ENCODE assay signal across 7 mouse cellular contexts in genomic region chr4:44981280-44981973, GRCm38 (mm10). TPM values are rescaled to one million over a fixed set of nuclear protein-coding genes. Genes with fewer than 3 reads are reported as not detected.
A peak's percentile ranks its signal among the peaks of the same experiment; 100 is the strongest.
DNase-seq lines count a peak whose midpoint lies in the region; ATAC-seq lines count a peak whose summit lies in the region.

Gene Grhpr, plus strand, starts transcription at chr4:44981395.

- DNase-seq in adrenal gland, adult 18-20 months (ENCODE audit: low spot score in 2 of 2): peak; percentile 82 to 86
- peak; percentile 65 for DNase-seq in embryo, embryonic 11.5 days (ENCODE audit: low read depth, low spot score)
- peak; percentile 68 to 80 for DNase-seq in gastrocnemius, postnatal 4 days (ENCODE audit: low spot score in 2 of 2)
- DNase-seq in left cerebral cortex, postnatal 36 days (ENCODE audit: low spot score in 2 of 2): peak; percentile 72 to 77
- peak; percentile 99 for DNase-seq in midbrain, embryonic 11.5 days (ENCODE audit: low spot score, missing footprints)
- DNase-seq in skeletal muscle tissue, adult 2 months (ENCODE audit: low read depth, low spot score): peak; percentile 86

- intact Hi-C loops in left cerebral cortex, postnatal 36 days (cut with DNase I): no loop called here

- WGBS in intestine, embryonic 16.5 days: under 1% methylated on average over 40 of the region's 40 CpGs
- 1% methylated on average over 40 of the region's 40 CpGs for WGBS in midbrain, embryonic 11.5 days

- H3K4me2 ChIP-seq in intestine, embryonic 16.5 days (ENCODE audit: low read depth, low read length): peak within 1 kb of the TSS; percentile 81
- H3K4me2 ChIP-seq in midbrain, embryonic 11.5 days: peak within 1 kb of the TSS; percentile 93

- H3K4me3 ChIP-seq in intestine, embryonic 16.5 days (ENCODE audit: low read length): peak within 1 kb of the TSS; percentile 71
- H3K4me3 ChIP-seq in midbrain, embryonic 11.5 days (ENCODE audit: low read depth, low read length): peak within 1 kb of the TSS; percentile 68

- H3K36me3 ChIP-seq in intestine, embryonic 16.5 days (ENCODE audit: control insufficient read depth, insufficient read depth, low read length): 0 out of 2 replicates have a peak, but pooled peaks cover 3% of the 10 kb centered on the region
- no peaks in the 10 kb centered on the region for H3K36me3 ChIP-seq in midbrain, embryonic 11.5 days (ENCODE audit: control insufficient read depth, insufficient read depth, low read length)

- ATAC-seq in intestine, embryonic 16.5 days: peak; percentile 95
- peak; percentile 95 for ATAC-seq in midbrain, embryonic 11.5 days (ENCODE audit: low FRiP score)

- peak within 1 kb of the TSS; percentile 95 for H3K9ac ChIP-seq in intestine, embryonic 16.5 days (ENCODE audit: low read depth, low read length)
- H3K9ac ChIP-seq in midbrain, embryonic 11.5 days (ENCODE audit: low read length): peak within 1 kb of the TSS; percentile 84

- H3K4me1 ChIP-seq in intestine, embryonic 16.5 days (ENCODE audit: control insufficient read depth, insufficient read depth, low read length): peaks cover 17% of the 10 kb centered on the region
- H3K4me1 ChIP-seq in midbrain, embryonic 11.5 days (ENCODE audit: control insufficient read depth, insufficient read depth, low read length): peaks cover 12% of the 10 kb centered on the region; the same call in 1 of the 2 replicates

- H3K27me3 ChIP-seq in intestine, embryonic 16.5 days (replicated peaks; ENCODE audit: control insufficient read depth, insufficient read depth, low read length): no peaks in the 10 kb centered on the region
- no peaks in the 10 kb centered on the region for H3K27me3 ChIP-seq in midbrain, embryonic 11.5 days (ENCODE audit: control insufficient read depth, insufficient read depth, low read length)

- H3K27ac ChIP-seq in intestine, embryonic 16.5 days (ENCODE audit: low read length): peak within 1 kb of the TSS; percentile 87
- H3K27ac ChIP-seq in midbrain, embryonic 11.5 days (ENCODE audit: low read depth, low read length): no peak within 1 kb of the TSS; the same call in 1 of the 2 replicates

- H3K9me3 ChIP-seq in intestine, embryonic 16.5 days (ENCODE audit: control insufficient read depth, low read length): no peaks in the 10 kb centered on the region
- no peaks in the 10 kb centered on the region for H3K9me3 ChIP-seq in midbrain, embryonic 11.5 days (ENCODE audit: control insufficient read depth, low read length)

RNA-seq across cellular contexts. Expression of gene Grhpr, which starts in this region (rescaled TPM):
- total RNA-seq in adrenal gland, adult 18-20 months (2021): 100 to 1,000 TPM; 147 to 159 TPM
- 10 to 100 TPM; 20.2 to 22.8 TPM for total RNA-seq in gastrocnemius, postnatal 4 days (2021)
- polyA plus RNA-seq in intestine, embryonic 16.5 days (2015; fragmentation: Nextera tagmentation; extraction: Ambion mirVana): 142 and 153 TPM in 2 replicates
- total RNA-seq in left cerebral cortex, postnatal 36 days (2021): 10 to 100 TPM; 23.5 to 31.0 TPM
- 37.4 and 38.2 TPM in 2 replicates for polyA plus RNA-seq in midbrain, embryonic 11.5 days (2014; fragmentation: Nextera tagmentation; extraction: Ambion mirVana)

Comparison
In these comparisons a context has a peak if more than half of its experiments do, and no peak if none do; other contexts are left out.
1. RNA of gene Grhpr (total RNA-seq): 147 to 159 TPM in adrenal gland, adult 18-20 months; 23.5 to 31.0 TPM in left cerebral cortex, postnatal 36 days and 20.2 to 22.8 TPM in gastrocnemius, postnatal 4 days; every median in the first group is over 4 times any median in the second.
2. Peak in every context shown above with its lines, with median percentiles within 50 percentile points of each other: DNase-seq.